Mouse (Mus musculus) neutrophil, adult 5-6 weeks (primary cell): ENCODE measurements around the gene Atrx. TPM values are rescaled to one million over a fixed set of nuclear protein-coding genes. Genes with fewer than 3 reads are reported as not detected.
"Not testable (repeated sequence)": the region's sequence is repeated elsewhere in the genome, so short reads cannot be mapped to it uniquely, and the experiment has no call there.

Source experiments
- ATAC-seq: fragments of 151-379, 151-347 bp; 2 replicates; pipeline ENCODE4 v1.8.0; 2017; ENCODE audit warnings: mild to moderate bottlenecking, moderate TSS enrichment; ENCODE audit not compliant: insufficient number of reproducible peaks, poor library complexity, low FRiP score, severe bottlenecking; ENCODE audit errors: extremely low read depth
- total RNA-seq: library from RNA; stranded (forward); fragments of 200-1000 nt; gene quantifications from 2 replicates; pipeline ENCODE4 v1.2.3, GENCODE M21; 2017

Gene Atrx
- 413 and 516 TPM in 2 replicates for total RNA-seq

DNA sequence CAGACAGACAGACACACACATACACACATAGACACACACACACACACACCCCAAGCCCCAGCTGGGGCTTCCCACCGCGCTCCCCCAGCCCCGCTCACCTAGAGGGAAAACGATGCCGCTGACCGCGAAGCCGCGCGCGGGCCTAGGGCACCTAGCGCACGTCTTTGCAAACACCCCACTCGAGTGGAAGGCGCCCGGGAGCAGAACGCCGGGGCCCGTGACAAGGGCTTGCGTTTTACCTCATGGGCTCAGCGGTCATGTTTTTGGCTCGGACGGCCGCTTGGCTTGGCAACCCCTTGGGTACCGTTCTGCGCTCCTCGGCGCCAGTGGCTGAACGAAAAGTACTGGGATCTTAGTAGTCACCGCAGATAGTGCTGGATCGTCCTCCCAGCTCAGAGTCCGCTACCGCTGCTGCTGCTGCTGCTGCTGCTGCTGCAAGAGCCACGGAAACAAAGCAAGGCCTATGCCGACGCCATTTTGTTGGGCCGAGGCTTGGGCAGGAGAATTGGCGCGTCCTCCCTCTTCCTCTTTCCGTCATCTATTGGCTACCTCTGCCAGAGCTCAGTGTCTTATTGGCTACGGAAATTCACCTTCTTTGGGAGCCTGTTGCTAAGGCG lies at the start of gene Atrx:
Atrx (minus strand) TSS at position 543 of the 617 bp plus-strand sequence.
- peak; percentile 95 for ATAC-seq

- ATAC-seq, result not testable (repeated sequence)
Observed at GRCm38 (mm10) chrX:105957091-105957490, 27.9 kb upstream of the Atrx start.

DNA sequence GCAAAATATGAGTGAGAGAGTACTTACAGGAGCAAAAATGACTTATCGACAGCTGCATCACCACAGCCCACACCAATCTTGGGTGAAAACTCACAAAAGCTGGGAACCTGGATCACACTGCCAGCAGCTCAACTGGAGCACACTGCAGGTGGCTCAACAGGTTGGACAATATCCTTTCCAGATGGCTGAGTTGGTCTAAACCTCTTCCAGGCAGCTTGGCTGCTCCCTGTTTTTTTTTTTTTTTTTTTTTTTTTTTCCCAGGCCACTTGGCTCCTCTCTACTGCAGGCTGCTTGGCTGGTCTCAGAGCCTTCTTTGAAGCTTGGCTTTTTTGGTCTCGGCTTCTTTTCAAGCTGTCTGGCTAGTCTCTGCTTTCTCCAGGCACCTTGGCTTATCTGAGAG lies 24.8 kb upstream of the Atrx start:
- no peak for ATAC-seq

DNA sequence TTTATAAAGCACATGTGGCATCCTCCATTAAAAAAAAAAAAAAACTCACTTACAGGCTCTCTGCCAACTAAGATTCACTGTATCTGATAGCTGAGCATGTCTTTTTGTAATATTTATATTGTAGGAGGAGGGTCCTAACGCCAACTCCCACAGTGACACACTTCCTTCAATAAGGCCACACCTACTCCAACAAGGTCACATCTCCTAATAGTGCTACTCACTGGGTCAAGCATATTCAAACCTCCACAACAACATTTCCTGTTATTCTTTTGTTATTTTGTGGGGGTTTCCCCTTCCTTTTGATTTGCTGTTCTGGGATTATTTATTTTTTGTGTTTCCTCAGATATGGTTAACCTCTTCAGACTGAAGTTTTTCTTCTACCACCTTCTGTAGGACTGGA lies 17.2 kb upstream of the Atrx start:
- ATAC-seq, result no peak

DNA sequence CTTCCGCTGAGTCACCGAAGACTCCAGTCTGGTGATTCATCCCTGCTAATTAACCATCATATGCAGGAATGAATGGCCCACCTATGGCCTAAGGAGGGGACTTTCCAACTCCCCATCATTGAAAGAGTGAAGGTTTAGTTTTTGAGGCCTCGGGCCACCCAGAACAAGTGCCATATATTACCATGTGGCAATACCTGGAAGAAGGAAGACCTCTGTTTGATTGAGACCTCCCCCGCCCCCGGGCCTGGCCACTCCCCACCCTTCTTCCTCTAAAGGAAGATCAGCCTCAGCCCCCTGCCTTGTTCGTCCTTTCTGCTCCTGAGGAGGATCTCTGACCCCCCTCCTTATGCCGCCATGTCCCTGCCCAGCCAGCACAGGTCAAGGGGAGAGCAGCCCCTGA lies 10.0 kb upstream of the Atrx start:
- ATAC-seq, result no peak

DNA sequence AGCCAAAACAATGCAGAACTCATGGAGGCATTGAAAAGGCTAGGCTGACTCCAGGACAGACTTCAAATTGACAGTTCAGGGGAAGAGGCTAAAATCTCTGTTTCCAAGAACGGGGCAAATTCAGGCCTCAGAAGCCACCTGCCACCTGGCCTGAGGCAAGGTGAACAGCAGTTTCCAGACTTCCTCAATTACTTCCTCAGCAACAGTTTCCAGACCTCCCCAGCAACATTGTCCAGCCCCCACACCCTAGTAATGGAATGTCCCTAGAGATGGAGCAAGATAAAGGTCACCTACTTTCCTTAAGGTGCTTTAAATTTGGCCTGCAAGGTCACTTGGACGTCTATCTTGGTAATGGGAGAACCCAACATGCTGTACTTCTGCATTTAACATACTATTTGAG lies 8.5 kb upstream of the Atrx start:
- ATAC-seq, result no peak

DNA sequence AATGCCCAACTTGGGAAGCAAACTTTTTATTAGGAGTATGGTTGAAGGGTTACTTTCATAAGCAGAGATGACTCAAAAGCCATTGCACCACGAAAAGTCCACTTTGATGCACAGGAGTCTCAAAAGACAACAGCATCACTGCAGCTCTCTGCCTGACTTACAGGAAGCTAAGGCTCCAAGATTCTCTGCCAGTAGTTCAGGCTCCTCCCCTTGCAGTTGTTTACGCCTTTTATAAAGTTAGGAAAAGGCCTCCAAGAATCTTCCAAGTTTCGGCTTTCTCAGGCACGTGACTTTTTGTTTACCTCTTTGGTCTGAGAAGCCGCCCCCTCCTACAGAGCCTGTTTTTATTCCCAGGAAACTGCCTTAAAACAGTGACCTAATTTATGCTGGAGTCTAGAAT lies 5.1 kb upstream of the Atrx start:
- no peak for ATAC-seq

GRCm38 (mm10) chrX:105929478-105930038 lies 355 bp upstream of the Atrx start:
- ATAC-seq, result no peak

- peak; percentile 14 for ATAC-seq
Observed at GRCm38 (mm10) chrX:105927941-105928860, 1.0 kb downstream of the Atrx start.

GRCm38 (mm10) chrX:105926121-105926735 lies 3.0 kb downstream of the Atrx start:
- peak; percentile 25; the same call in 1 of the 2 replicates for ATAC-seq

DNA sequence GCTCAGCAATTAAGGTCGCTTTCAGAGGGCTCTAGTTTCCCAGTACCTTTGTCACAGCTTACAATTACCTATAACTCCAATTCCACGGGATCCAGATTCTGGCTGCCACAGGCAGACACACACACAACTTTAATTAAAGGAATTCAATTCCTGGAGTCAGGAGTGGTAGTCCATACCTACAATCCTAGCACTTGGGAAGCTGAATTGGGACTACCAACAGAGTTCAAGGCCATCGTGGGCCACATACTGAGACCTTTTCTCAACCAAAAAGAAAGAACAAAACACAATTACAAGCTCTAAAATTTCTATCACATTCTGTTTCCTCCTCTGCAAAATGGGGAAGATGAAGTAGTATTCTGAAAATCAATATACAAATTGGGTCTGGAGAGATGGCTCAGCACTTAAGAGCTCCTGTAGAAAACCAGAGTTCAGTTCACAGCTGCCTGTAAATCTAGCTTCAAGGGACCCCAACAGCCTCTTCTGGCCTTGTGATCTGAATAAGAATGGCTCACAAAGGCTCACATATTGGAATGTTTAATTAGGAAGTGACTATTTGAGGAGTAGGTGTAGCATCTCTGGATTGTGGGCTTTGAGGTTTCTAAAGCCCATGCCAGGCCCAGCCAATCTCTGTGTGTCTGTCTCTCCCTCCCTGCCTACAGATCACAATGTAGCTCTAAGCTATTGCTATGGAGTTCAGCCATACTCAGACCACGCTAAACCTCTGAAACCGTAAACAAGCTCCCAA lies 4.7 kb downstream of the Atrx start:
- no peak for ATAC-seq

- no peak for ATAC-seq
Observed at GRCm38 (mm10) chrX:105923896-105924295, 5.3 kb downstream of the Atrx start.

- ATAC-seq, result not testable (repeated sequence)
Observed at GRCm38 (mm10) chrX:105922986-105923385, 6.2 kb downstream of the Atrx start.

- ATAC-seq, result peak; percentile 41; the same call in 1 of the 2 replicates
Observed at GRCm38 (mm10) chrX:105921421-105921820, 7.8 kb downstream of the Atrx start.

- no peak for ATAC-seq
Observed at GRCm38 (mm10) chrX:105911728-105912127, 17.5 kb downstream of the Atrx start.

GRCm38 (mm10) chrX:105901611-105902010 lies 27.6 kb downstream of the Atrx start:
- ATAC-seq, result no peak

DNA sequence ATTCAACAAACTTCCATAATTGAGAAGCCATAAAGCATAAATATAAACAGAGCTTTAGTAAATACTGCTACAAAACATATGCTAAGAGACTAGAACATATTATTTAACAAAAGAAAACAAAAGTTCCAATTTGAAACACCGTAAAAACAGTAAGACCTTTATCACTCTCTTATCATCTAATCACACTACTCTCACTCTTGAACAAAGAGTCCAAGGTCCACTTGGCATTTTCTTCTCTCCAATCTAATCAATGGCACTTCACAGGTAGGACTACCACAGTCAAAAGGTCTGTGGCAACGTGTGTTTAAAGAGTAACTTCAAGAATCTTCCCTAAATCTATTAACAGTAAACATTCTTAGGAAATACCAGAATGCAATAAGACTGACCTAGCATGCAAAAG lies 42.3 kb downstream of the Atrx start:
- no peak for ATAC-seq

DNA sequence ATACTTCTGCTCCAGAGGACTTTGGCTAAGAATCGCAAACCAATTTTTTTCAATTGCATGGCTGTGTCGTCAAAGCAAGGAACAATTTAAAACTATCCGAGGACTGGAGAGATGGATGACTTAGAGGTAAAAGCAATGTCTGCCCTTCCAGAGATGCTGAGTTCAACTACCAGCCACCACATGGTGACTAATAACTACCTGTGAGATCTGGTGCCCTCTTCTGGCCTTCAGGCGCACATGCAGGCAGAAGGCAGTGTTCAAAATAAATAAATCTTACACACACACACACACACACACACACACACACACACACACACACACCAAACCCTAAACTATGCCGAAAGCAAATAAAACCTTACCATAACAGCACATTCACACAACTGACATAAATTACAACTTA lies 64.8 kb downstream of the Atrx start:
- 0 out of 2 replicates have a peak, but pooled peaks have one; percentile 55 for ATAC-seq

GRCm38 (mm10) chrX:105824462-105824861 lies 104.7 kb downstream of the Atrx start:
- no peak for ATAC-seq
